Mouse (Mus musculus) testis, adult 2 months (tissue): ENCODE data around the gene Ugt1a1.

ENCODE experiments used
- CTCF ChIP-seq: fragments of 200-500 bp; IDR thresholded peaks from 2 replicates; pipeline ENCODE4 v1.5.1; 2012; ENCODE audit warnings: low read depth, mild to moderate bottlenecking, inconsistent platforms, low read length, moderate library complexity; ENCODE audit not compliant: control insufficient read depth, insufficient read depth, insufficient replicate concordance
- POLR2A ChIP-seq: fragments of 200-500 bp; IDR thresholded peaks from 2 replicates; pipeline ENCODE4 v1.6.1; 2012; ENCODE audit warnings: low read depth, mild to moderate bottlenecking, inconsistent platforms, low read length, moderate library complexity; ENCODE audit not compliant: control insufficient read depth

DNA sequence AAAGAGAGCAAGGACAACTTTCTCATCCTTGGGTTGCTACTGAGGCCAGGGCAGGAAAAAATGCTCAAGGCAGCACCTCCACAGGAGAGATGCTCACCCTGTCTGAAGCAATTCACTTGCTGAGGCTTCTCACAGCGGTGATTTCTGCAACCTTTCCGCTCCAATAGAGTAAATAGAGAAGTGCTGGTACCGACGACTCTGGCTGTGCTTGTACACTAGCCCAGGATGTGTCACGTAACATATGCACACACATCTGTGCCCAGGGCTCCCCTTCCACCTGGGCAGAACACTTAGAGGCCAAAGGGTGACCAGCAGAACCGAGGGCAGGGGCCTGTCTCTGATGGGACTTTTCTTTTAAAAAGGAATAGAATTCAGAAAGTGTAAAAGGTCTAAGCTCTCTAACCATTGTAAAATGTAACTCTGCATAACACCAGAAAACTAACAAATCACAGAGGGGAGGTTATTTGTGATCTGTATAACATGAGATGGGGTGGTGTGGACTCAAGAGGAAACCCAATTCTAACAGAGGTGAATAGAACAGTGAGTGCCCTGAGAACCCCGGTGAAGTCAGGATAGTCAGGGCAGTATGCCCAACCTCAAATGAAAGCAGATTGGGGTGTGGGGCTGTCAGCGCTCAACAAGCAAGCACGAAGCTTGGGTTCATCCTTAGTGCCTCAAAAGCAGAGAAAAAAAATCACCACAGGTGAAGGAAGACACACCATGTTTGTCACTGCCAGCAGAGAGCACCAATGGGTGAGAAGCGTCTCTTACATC is 49.0 kb downstream of the Ugt1a1 start:
- TF ChIP-seq POLR2A, result no peak
- TF ChIP-seq CTCF, result no peak
